Mouse (Mus musculus): ENCODE results near the gene Rtn4rl2.

Gene Rtn4rl2

DNA sequence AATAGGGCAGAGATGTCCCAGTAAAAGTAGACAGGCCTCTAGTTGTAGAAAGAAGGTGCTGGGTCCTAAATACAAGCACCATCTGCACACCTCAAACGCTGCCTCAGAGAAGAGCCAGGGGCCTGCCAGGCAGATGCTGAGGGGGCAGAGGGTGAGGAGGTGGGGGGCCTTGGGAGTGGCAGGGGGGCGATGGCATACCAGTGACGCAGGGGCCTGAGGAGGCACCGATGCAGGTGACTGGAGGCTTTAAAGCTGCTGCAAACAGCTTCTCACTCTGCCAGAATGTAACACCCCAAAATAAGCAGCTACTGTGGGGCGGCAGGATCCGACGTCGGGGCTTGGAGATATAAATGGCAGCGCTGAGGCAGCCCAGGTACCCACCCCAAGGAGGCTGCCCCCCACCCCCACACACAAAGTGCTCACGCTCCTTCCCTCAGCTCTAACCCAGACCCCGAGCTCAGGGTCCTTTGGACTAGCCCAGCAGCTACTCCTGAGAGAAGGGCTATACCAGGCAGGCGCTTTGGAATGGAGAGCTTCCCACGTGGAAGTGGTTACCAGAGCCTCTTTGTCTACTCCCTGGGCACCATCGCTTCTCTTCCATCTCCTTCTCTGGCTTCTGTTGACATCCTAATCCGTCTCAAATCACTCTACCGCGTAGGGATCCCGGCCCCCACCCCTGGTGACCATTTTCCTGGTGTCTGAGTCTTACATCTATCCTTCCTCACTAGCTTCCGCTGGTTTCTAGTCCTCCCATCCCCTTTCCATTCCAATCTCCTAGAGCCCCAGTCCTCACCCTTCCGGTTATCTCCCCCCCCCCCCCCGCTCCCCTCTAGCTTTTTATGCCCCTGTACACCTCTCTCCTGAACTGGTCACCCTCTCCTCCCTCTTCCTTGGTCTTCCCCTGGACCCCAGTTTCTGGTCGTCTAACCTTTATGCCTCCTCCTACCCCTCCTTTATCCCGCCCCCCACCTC is 1.1 kb downstream of the Rtn4rl2 start:
- DNase-seq (ENCODE audit: low read depth, low spot score), result no peak

- no peak for DNase-seq (ENCODE audit: low read depth, low spot score)
Observed at GRCm38 (mm10) chr2:84884611-84885010, 1.9 kb downstream of the Rtn4rl2 start.

DNA sequence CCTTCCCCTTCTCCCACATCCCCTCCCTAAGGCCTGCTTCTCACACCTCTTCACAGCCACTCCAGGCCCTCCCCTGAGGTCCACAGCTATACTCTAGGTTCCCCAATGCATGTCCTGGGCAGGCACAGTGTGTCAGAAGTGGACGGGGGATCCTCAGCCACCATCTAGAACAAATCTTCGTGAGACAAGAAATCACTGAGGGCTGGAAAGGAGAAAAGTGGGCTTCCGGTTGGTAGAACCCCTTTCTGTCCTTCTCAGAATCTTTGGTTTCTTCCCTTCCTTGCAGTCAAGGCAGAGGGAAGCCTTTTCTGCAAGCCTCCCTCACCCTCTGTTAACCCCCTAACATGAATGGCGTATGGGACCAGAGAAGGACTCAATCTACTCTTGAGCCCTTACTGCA is 2.6 kb downstream of the Rtn4rl2 start:
- no peak for DNase-seq (ENCODE audit: low read depth, low spot score)

- DNase-seq (ENCODE audit: low read depth, low spot score), result no peak
Observed at GRCm38 (mm10) chr2:84883530-84883929, 3.0 kb downstream of the Rtn4rl2 start.

DNA sequence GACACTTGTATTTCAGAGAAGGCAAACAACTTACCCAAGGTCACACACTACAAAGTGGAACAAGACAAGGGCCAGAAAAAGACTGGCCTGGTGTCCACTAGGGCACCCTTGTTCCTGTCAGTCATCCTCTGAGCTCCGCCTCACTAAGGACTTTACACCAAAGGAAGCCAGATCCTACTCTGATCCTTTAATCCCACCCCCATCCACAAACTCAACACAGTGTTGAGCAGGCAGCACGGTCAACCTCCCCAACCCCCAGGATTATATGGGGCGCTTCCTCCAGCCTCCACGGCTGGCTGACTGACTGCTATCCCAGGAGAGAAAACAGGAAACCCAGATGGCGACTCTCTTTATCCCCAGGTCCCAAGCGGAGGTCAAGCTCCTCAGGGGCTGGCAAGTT is 3.4 kb downstream of the Rtn4rl2 start:
- DNase-seq (ENCODE audit: low read depth, low spot score), result no peak

- DNase-seq (ENCODE audit: low read depth, low spot score), result no peak
Observed at GRCm38 (mm10) chr2:84882606-84883005, 3.9 kb downstream of the Rtn4rl2 start.

DNA sequence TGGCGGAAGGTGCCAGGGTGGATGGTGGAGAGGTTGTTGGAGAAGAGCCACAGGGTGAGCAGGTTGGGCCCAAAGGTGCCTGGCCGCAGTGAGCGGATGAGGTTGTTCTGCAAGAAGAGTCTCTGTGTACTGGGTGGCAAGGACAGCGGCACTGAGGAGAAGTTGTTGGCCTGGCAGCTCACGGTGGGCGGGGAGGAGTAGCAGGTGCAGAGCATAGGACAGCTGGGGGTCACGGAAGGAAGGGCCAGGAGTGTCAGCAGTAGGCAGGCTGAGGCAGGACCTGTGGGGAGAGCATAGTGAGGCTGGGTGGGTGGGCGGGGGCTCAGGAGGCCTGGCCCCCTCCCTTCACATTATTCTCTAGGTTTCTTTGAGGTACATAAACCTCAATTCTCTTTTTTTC is 5.9 kb downstream of the Rtn4rl2 start:
- no peak for DNase-seq (ENCODE audit: low read depth, low spot score)

- DNase-seq (ENCODE audit: low read depth, low spot score), result no peak
Observed at GRCm38 (mm10) chr2:84875842-84876241, 10.7 kb downstream of the Rtn4rl2 start.

DNA sequence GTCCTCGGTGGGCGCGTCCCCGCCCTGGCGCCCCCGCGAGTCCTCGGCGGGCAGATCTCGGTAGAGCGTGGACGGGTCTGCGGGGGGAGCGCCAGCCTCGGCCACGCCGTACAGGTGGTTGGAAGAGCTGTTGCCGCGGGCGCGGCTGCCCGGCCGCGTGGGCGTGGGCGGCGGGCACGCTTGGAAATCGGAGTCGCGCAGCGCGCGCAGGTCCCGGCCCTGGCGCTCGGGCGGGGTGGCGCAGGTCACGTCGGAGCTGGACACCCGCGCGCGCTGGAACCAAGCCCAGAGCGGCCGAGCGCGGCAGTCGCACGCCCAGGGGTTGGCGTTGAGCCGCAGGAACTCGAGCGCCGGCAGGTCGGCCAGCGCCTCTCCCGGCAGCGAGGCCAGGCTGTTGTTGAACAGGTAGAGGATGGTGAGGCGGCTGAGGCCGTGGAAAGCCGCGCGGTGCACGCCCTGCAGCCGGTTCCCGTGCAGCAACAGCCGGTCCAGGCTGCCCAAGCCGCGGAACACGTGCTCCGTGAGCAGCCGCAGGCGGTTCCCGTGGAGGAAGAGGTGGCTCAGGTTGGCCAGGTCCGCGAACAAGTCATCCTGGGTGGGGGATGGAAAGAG is 14.3 kb downstream of the Rtn4rl2 start:
- no peak for DNase-seq (ENCODE audit: low read depth, low spot score)

GRCm38 (mm10) chr2:84870623-84871160 is 15.8 kb downstream of the Rtn4rl2 start:
- no peak for DNase-seq (ENCODE audit: low read depth, low spot score)

- DNase-seq (ENCODE audit: low read depth, low spot score), result no peak
Observed at GRCm38 (mm10) chr2:84868977-84869376, 17.5 kb downstream of the Rtn4rl2 start.

DNA sequence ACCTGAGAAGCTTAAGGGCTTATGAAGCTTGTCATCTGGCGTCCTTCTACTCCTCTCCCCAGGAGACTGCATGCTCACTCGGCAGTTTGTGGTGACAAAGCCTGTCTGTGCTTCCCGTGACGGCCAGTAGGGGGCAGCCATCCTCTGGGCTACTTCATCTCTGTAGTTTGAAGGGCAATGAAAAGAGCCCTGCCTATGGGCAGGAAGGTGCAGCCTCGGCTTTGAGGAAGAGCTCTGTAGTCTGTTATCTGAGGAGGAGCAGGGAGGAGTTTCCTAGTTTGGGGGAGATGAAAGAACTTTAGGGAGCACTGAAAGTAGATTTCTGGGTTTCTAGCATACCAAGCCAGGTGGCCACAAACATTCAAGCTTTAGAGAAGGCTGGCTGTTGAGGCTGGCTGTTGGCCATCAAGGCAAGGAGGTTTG is 18.0 kb downstream of the Rtn4rl2 start:
- DNase-seq (ENCODE audit: low read depth, low spot score), result peak; percentile 62

DNA sequence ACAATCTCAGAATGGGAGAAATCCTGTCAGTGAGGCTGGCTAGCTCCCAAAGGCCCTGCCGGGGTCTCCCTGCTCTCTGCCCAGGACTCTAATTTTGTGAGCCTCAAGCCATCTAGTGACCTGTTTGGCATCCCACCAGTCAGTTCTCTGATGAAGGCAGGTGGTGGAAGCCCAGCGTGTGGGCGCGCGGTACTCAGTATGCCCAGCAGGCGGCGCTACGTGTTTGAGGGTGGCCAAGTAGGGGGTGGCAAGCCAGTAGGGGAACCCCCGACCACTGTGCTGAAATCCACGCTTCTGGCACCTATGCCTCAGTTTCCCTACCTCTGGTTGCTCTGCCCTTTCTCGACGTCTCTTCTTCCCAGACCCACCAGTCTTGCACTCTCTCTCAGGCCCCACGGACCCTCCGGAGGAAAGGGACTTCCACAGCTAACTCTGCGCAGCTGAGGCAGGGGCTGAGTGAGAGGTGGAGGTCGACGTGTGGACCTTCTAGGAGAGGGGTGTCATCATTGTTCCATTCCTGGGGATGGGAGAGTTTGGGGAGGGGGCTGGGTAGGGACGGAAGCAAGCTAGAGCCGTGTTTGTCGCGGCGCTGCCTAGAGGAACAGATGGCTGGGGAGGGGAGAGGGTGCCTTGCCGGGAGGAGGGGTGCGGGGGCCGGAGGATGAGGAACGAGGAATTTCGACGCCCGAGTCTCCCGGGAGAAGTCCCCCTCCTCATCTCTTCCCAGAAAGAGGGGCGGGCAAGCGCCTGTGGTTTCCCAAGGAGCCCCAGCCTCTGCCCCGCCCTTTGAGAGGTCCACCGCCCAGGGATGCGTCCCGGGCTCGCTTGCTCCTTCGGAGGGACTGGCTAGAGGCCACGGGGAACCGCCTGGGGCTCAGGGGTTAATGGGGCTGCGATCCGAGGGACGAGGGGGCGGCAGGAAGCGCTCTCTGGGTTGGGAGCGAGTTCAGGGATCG is 20.6 kb downstream of the Rtn4rl2 start:
- no peak for DNase-seq (ENCODE audit: low read depth, low spot score)

DNA sequence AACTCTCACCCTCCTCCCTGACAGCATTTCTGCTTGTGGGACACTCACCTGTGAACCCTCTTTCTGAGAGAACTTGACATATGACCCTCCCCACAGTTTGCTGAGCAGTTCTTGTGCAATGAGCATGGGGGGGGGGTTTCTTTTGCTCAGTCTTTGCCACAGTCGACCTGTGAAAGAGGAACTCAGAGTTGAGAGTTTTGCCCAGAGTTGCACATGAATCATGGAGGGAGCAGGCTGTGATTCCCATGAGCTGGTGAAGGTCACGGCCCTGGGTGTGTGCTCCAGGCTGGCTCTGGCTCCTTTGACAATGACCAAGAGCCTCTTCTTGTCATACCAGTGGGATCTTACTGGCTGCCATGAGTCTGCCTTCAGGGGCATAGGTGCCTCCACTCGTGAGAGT is 24.3 kb downstream of the Rtn4rl2 start:
- no peak for DNase-seq (ENCODE audit: low read depth, low spot score)

- DNase-seq (ENCODE audit: low read depth, low spot score), result no peak
Observed at GRCm38 (mm10) chr2:84861430-84861829, 25.1 kb downstream of the Rtn4rl2 start.

- no peak for DNase-seq (ENCODE audit: low read depth, low spot score)
Observed at GRCm38 (mm10) chr2:84859991-84860780, 26.3 kb downstream of the Rtn4rl2 start.

DNA sequence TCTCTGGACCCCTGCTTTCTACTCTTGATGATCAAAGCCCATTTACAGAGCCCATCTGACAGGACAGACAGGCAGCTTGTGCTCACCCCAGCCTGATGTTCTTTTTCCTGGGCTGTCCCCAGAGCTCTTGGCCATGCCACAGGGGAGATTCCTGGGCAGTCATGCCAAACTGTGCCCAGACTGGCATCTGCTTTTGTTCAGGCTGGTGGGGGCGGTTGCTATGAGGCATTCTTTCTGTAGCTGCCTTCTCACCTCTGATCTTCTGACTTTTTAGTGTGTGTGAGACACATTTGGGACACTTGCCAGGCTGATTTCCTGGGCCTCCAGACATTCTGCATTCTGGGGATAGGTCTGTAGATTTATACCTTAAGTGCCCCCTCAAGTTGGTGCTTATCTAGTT is 28.0 kb downstream of the Rtn4rl2 start:
- no peak for DNase-seq (ENCODE audit: low read depth, low spot score)

DNA sequence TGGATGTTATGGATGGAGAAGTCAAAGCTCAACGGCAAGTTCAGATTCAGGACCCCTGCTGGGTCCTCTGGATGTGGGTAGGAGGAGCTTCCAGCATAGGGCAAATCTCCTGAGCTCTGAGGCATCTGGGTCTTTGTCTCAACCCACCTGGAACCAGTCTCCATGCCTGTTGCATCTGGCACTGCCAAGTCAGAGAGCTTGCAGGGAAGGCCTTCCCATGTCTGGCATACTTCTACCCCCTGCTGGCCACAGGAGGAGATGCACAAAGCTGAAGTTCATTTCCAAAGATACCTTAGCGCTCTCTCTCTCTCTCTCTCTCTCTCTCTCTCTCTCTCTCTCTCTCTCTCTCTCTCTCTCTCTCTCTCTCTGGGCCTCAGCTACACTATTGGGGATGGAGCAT is 30.8 kb downstream of the Rtn4rl2 start:
- peak; percentile 53 for DNase-seq (ENCODE audit: low read depth, low spot score)

DNA sequence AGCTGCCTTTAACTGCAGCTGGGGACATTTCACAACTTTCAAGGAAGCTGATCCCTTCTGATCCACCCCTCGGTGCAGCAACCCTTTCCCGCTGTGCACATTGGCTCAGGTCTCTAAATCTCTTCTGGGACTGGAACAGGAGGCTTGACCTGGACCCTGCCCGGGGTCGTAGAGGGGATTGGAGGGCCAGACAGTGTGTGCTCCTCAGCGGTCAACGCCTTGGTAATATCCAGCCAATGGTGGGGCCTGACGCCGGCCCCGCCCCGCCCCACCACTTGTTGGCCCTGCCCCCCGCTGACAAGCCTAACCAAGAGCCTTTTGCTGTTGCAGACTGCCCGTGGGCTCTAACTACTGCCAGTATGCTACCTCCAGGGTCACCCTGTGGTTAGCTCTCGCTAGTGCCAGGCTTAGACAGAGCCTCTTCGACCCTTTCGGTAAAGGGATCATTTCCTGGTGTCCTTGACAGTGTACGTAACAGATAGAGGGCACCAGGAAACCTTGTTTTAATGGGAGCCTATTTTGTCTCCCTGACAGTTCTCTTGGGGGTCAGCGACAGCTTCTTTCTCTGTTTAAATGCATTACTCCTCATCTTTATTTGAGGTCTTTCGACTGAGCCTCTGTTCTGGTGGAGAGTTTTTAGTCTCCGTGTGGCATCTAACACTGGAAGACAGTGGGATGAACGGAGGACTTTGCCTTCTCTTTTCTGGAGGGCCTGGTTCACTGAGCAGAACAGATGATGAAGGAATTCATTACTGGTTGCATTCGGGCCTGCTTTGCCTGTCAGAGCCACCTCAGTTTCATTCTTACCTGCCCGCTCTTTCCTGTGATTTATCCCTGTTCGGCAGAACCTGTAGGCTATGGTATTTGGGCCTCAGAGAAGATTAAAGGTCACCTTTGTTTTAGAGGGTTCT is 35.1 kb downstream of the Rtn4rl2 start:
- DNase-seq (ENCODE audit: low read depth, low spot score), result no peak

All from forelimb bud, embryonic 11.5 days (tissue).